Mouse (Mus musculus): ENCODE measurements at regions not wholly inside any gene's neighbourhood (a gene's known extent, or its start where the extent isn't known, plus 50 kb on each side); places are given as distances from the start of the nearest gene placed in this dataset.

- no peaks in the 10 kb centered on the region for H3K27me3 ChIP-seq (ENCODE audit: control insufficient read depth, insufficient read depth, insufficient read length)
- H3K79me2 ChIP-seq (ENCODE audit: control insufficient read depth, insufficient read depth) = no peaks in the 10 kb centered on the region
- no peak overlapping the region for H3K4me3 ChIP-seq
- no peak overlapping the region for H3ac ChIP-seq (ENCODE audit: control insufficient read depth, insufficient read length)
- TF ChIP-seq TCF3 (IDR thresholded peaks at IDR 0.05; ENCODE audit: insufficient read length, low read depth) (no peak), CEBPB (IDR thresholded peaks at IDR 0.05; ENCODE audit: insufficient read depth, poor library complexity, severe bottlenecking) (no peak), REST (IDR thresholded peaks at IDR 0.05; ENCODE audit: insufficient read depth, insufficient read length) (no peak), MAX (IDR thresholded peaks at IDR 0.05; ENCODE audit: low read depth) (no peak), TCF12 (IDR thresholded peaks at IDR 0.05; ENCODE audit: insufficient read depth, poor library complexity, severe bottlenecking) (no peak), E2F4 (IDR thresholded peaks at IDR 0.05; ENCODE audit: insufficient read depth) (no peak), USF1 (IDR thresholded peaks at IDR 0.05; ENCODE audit: low read depth) (no peak), POLR2A (IDR thresholded peaks at IDR 0.05; ENCODE audit: insufficient read length, low read depth) (no peak), POLR2AphosphoS2 (IDR thresholded peaks at IDR 0.05; ENCODE audit: insufficient read length, low read depth) (no peak), MYOG (IDR thresholded peaks at IDR 0.05; ENCODE audit: control insufficient read depth in 1 of 3, insufficient read depth in 1 of 3, insufficient read length in 2 of 3, low read depth in 2 of 3) (no peak)
- no peak overlapping the region for H3K4me2 ChIP-seq (ENCODE audit: low read depth)
- H3K36me3 ChIP-seq (ENCODE audit: control insufficient read depth, insufficient read depth) = no peaks in the 10 kb centered on the region
Observed at GRCm38 (mm10) chr9:32962679-32963205, 326.7 kb downstream of the Ets1 start.

DNA sequence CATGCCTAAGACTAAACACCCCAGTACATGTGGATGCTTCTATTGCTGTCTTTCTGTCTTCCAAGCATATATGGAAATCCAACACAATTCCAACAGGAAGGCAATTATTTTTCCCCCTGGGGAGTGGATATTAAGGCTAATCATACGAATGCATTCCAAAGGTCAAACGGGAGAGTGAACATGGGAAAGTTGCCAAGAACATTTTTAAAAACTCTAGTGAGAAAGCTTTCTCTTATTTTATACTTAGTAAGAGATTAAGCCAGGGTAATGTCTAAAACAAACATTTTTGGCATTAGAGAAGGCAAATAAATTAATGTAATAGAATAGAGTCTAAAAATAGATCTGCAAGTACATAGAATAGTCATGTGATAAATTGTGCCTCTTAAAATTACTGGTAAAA is 332.4 kb downstream of the Ets1 start:
- TF ChIP-seq POLR2A (IDR thresholded peaks at IDR 0.05; ENCODE audit: insufficient read length, low read depth) (no peak), REST (IDR thresholded peaks at IDR 0.05; ENCODE audit: insufficient read depth, insufficient read length) (no peak), SRF (IDR thresholded peaks at IDR 0.05; ENCODE audit: control insufficient read depth, insufficient read length, low read depth) (no peak)
- Histone ChIP-seq H3K27me3 (ENCODE audit: control insufficient read depth, insufficient read depth, insufficient read length) (no peaks in the 10 kb centered on the region), H3ac (ENCODE audit: control insufficient read depth, insufficient read length) (no peak overlapping the region), H3K36me3 (ENCODE audit: control insufficient read depth, insufficient read depth) (no peaks in the 10 kb centered on the region), H3K4me3 (no peak overlapping the region), H3K79me2 (ENCODE audit: control insufficient read depth, insufficient read depth) (no peaks in the 10 kb centered on the region), H3K4me2 (ENCODE audit: low read depth) (no peak overlapping the region)

- Histone ChIP-seq H3K4me2 (ENCODE audit: low read depth) (no peak overlapping the region), H3K36me3 (ENCODE audit: control insufficient read depth, insufficient read depth) (no peaks in the 10 kb centered on the region), H3K79me2 (ENCODE audit: control insufficient read depth, insufficient read depth) (no peaks in the 10 kb centered on the region), H3ac (ENCODE audit: control insufficient read depth, insufficient read length) (no peak overlapping the region), H3K27me3 (ENCODE audit: control insufficient read depth, insufficient read depth, insufficient read length) (no peaks in the 10 kb centered on the region), H3K4me3 (no peak overlapping the region)
- TF ChIP-seq POLR2AphosphoS2 (IDR thresholded peaks at IDR 0.05; ENCODE audit: insufficient read length, low read depth) (no peak), SRF (IDR thresholded peaks at IDR 0.05; ENCODE audit: control insufficient read depth, insufficient read length, low read depth) (no peak), REST (IDR thresholded peaks at IDR 0.05; ENCODE audit: insufficient read depth, insufficient read length) (no peak), E2F4 (IDR thresholded peaks at IDR 0.05; ENCODE audit: insufficient read depth) (no peak), TCF12 (IDR thresholded peaks at IDR 0.05; ENCODE audit: insufficient read depth, poor library complexity, severe bottlenecking) (no peak), POLR2A (IDR thresholded peaks at IDR 0.05; ENCODE audit: insufficient read length, low read depth) (no peak), MYOG (IDR thresholded peaks at IDR 0.05; ENCODE audit: control insufficient read depth in 1 of 3, insufficient read depth in 1 of 3, insufficient read length in 2 of 3, low read depth in 2 of 3) (no peak), CEBPB (IDR thresholded peaks at IDR 0.05; ENCODE audit: insufficient read depth, poor library complexity, severe bottlenecking) (no peak), MAX (IDR thresholded peaks at IDR 0.05; ENCODE audit: low read depth) (no peak), MYOD1 (IDR thresholded peaks at IDR 0.05; ENCODE audit: control insufficient read depth in 1 of 3, insufficient read length in 2 of 3, low read depth in 2 of 3) (no peak), USF1 (IDR thresholded peaks at IDR 0.05; ENCODE audit: low read depth) (no peak), TCF3 (IDR thresholded peaks at IDR 0.05; ENCODE audit: insufficient read length, low read depth) (no peak)
Observed at GRCm38 (mm10) chr9:32971421-32971820, 335.4 kb downstream of the Ets1 start.

- no peaks in the 10 kb centered on the region for H3K36me3 ChIP-seq (ENCODE audit: control insufficient read depth, insufficient read depth)
- H3K4me2 ChIP-seq (ENCODE audit: low read depth) = no peak overlapping the region
- no peak overlapping the region for H3ac ChIP-seq (ENCODE audit: control insufficient read depth, insufficient read length)
- TF ChIP-seq TCF12 (IDR thresholded peaks at IDR 0.05; ENCODE audit: insufficient read depth, poor library complexity, severe bottlenecking) (no peak), SRF (IDR thresholded peaks at IDR 0.05; ENCODE audit: control insufficient read depth, insufficient read length, low read depth) (no peak), MYOG (IDR thresholded peaks at IDR 0.05; ENCODE audit: control insufficient read depth in 1 of 3, insufficient read depth in 1 of 3, insufficient read length in 2 of 3, low read depth in 2 of 3) (no peak), POLR2A (IDR thresholded peaks at IDR 0.05; ENCODE audit: insufficient read length, low read depth) (no peak), USF1 (IDR thresholded peaks at IDR 0.05; ENCODE audit: low read depth) (no peak), CEBPB (IDR thresholded peaks at IDR 0.05; ENCODE audit: insufficient read depth, poor library complexity, severe bottlenecking) (no peak), POLR2AphosphoS2 (IDR thresholded peaks at IDR 0.05; ENCODE audit: insufficient read length, low read depth) (no peak), E2F4 (IDR thresholded peaks at IDR 0.05; ENCODE audit: insufficient read depth) (no peak), TCF3 (IDR thresholded peaks at IDR 0.05; ENCODE audit: insufficient read length, low read depth) (no peak), REST (IDR thresholded peaks at IDR 0.05; ENCODE audit: insufficient read depth, insufficient read length) (no peak), MAX (IDR thresholded peaks at IDR 0.05; ENCODE audit: low read depth) (no peak), MYOD1 (IDR thresholded peaks at IDR 0.05; ENCODE audit: control insufficient read depth in 1 of 3, insufficient read length in 2 of 3, low read depth in 2 of 3) (no peak)
- no peaks in the 10 kb centered on the region for H3K79me2 ChIP-seq (ENCODE audit: control insufficient read depth, insufficient read depth)
- no peak overlapping the region for H3K4me3 ChIP-seq
- no peaks in the 10 kb centered on the region for H3K27me3 ChIP-seq (ENCODE audit: control insufficient read depth, insufficient read depth, insufficient read length)
Observed at GRCm38 (mm10) chr9:32971926-32972325, 335.9 kb downstream of the Ets1 start.

GRCm38 (mm10) chr9:32972431-32973052 is 336.5 kb downstream of the Ets1 start:
- no peak overlapping the region for H3ac ChIP-seq (ENCODE audit: control insufficient read depth, insufficient read length)
- H3K79me2 ChIP-seq (ENCODE audit: control insufficient read depth, insufficient read depth) = no peaks in the 10 kb centered on the region
- no peaks in the 10 kb centered on the region for H3K27me3 ChIP-seq (ENCODE audit: control insufficient read depth, insufficient read depth, insufficient read length)
- H3K4me3 ChIP-seq = no peak overlapping the region
- no peak overlapping the region for H3K4me2 ChIP-seq (ENCODE audit: low read depth)
- no peaks in the 10 kb centered on the region for H3K36me3 ChIP-seq (ENCODE audit: control insufficient read depth, insufficient read depth)
- no peak for TF ChIP-seq USF1 (IDR thresholded peaks at IDR 0.05; ENCODE audit: low read depth)
- TF ChIP-seq MAX (IDR thresholded peaks at IDR 0.05; ENCODE audit: low read depth) = no peak
